Mouse (Mus musculus): ENCODE measurements around the gene 1700034J05Rik.

DNA sequence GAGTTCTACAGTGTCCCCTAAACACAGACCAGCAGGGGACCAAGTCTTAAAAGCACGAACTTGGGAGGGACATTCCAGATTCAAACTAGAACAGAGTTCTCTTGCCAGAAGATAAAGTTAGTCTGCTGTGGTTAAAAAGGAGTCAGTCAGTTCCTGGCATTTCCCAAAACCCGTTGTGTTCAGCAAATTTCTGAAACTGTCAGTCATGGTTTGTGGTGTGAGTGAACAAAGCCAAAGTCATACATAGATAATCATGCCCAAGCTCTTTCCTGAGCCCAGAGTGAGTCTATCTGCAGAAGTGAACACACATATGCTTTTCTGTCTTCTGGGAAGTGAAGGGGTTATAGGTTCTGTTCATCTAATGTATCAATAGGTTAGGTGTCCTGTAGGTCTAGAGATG, 45.4 kb downstream of the 1700034J05Rik start:
- TF ChIP-seq GATA1 (IDR thresholded peaks at IDR 0.05; ENCODE audit: borderline replicate concordance, low read length) (peak; percentile 70; the same call in 2 of the 3 replicates), FLI1 (IDR thresholded peaks at IDR 0.05; ENCODE audit: low read length) (no peak)

Data from megakaryocyte, embryonic 14.5 days (primary cell).